Mouse (Mus musculus) spleen, postnatal 36 days (tissue): Measurements from ENCODE around the gene Gm9745.
"Not testable (repeated sequence)": the region's sequence is repeated elsewhere in the genome, so short reads cannot be mapped to it uniquely, and the experiment has no call there.

Source experiments
- DNase-seq, 2 experiments: peaks; one replicate each; pipeline ENCODE4 v3.0.0; 2022; ENCODE audit warnings: low spot score in 2 of 2, mixed read lengths in 1 of 2

The Gm9745 gene

DNA sequence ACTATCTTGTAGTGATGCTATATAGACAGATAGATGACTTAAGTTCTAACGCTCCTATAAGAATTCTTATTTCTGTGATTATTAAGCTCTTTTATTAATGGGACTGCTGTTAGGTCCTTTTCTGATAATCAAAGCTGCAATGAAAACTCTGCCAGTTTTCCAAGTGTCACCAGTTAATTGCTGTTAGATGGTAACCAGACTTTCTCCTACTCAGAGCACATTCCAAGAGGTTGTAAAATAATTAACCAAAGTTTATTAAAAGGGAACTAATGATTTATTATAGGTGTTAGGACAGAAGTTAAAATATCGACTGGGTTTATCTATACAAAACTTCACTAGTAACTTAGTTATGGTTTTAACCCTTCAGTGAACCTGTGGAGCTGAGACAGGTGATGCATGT, 42.0 kb downstream of the Gm9745 start:
- DNase-seq = not testable (repeated sequence)
